Comparison of ENCODE assay signal across 26 mouse cellular contexts in the genomic region with DNA sequence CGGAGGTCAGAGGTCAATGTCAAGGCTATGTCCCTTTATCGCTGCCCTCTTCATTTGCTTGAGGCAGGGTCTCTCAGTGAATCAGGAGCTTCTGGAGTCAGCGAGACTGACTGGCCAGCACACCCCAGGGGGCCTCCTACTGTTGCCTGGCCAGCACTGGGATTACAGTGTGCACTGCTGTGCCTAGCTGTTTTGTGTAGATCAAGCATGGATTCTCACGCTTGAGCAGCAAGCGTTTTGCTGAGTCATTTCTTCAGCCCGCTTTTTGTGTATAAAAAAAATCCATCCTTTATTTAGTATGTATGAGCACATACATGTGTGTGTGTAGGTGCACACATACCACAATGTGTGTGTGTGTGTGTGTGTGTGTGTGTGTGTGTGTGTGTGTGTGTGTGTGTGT. TPM values are rescaled to one million over a fixed set of nuclear protein-coding genes. Genes with fewer than 3 reads are reported as not detected.
"Had no signal": no experiment of that assay in that cellular context is flagged by ENCODE, and none has a peak within 500 bp of the region (broad histone marks: within the 10 kb centered on the region; RNA-seq: fewer than 3 reads in every experiment).

No protein-coding gene starts in this region.

- H3K9me3 ChIP-seq: liver, embryonic 13.5 days; midbrain, embryonic 10.5 days; neural tube, embryonic 12.5 days; stomach, embryonic 15.5 days had no signal

- H3K27ac ChIP-seq: layer of hippocampus, adult 2 months; left cerebral cortex, adult 2 months; liver, embryonic 13.5 days; midbrain, embryonic 10.5 days; neural tube, embryonic 12.5 days; stomach, embryonic 15.5 days had no signal

- H3K4me3 ChIP-seq: layer of hippocampus, adult 2 months; left cerebral cortex, adult 2 months; liver, embryonic 13.5 days; megakaryocyte, embryonic 14.5 days; midbrain, embryonic 10.5 days; neural tube, embryonic 12.5 days; stomach, embryonic 15.5 days had no signal

- H3K36me3 ChIP-seq: liver, embryonic 13.5 days; midbrain, embryonic 10.5 days; neural tube, embryonic 12.5 days; stomach, embryonic 15.5 days had no signal

- DNase-seq: kidney, adult 18-20 months; kidney, adult 9 months; kidney, postnatal 14 days; kidney, postnatal 4 days; layer of hippocampus, adult 9-11 months; layer of hippocampus, postnatal 36 days; liver, embryonic 13.5 days; lung, adult 2 months; lung, postnatal 36 days; midbrain, embryonic 14.5 days; retina, postnatal 1 day; right cerebral cortex, postnatal 25 days; spleen, adult 18-20 months; thymus, postnatal 25 days had no signal

- H3K4me1 ChIP-seq: neural tube, embryonic 12.5 days; stomach, embryonic 15.5 days had no signal

- H3K9ac ChIP-seq: liver, embryonic 13.5 days; neural tube, embryonic 12.5 days; stomach, embryonic 15.5 days had no signal

RNA-seq across cellular contexts. Expression of gene Gm20479, which starts 32.0 kb away (rescaled TPM):
- total RNA-seq: layer of hippocampus, adult 2 months; layer of hippocampus, postnatal 36 days; left cerebral cortex, adult 2 months; left cerebral cortex, postnatal 10 days; left cerebral cortex, postnatal 36 days; liver, adult 2 months; neutrophil, adult 5-6 weeks had no signal
- polyA plus RNA-seq: limb, embryonic 14.5 days; liver, adult 2 months; lung, adult 2 months; midbrain, embryonic 14.5 days; neural tube, embryonic 12.5 days; thymus, postnatal 0 days had no signal

RNA-seq across cellular contexts. Expression of gene Ltbp4, which starts 51.7 kb away (rescaled TPM):
- total RNA-seq: neutrophil, adult 5-6 weeks had no signal

RNA-seq across cellular contexts. Expression of gene Sptbn4, which starts 58.3 kb away (rescaled TPM):
- total RNA-seq: liver, adult 2 months; neutrophil, adult 5-6 weeks had no signal
